8 mouse cellular contexts compared by ENCODE assay signal in the genomic region with DNA sequence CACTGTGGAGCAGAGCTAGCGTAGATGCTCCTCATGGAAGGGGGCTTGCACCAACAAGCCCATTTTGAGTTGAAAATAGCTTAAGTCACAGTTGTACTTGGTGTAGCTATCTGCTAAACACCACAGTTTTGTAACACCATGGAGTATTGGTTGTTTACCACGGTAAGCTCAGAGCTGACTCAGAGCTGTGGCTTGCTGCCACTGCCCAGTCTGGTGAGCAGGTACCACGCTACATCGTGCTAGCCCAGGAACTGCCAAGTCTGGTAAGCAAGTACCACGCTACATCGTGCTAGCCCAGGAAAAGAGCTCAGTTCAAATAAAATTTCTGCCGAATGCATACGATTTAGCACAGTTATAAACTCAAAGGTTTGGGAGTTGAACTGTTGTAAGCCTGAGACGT.
"Had no signal": no experiment of that assay in that cellular context is flagged by ENCODE, and none has a peak within 500 bp of the region (broad histone marks: within the 10 kb centered on the region; RNA-seq: fewer than 3 reads in every experiment).

No protein-coding gene starts in this region.

- DNase-seq: kidney, adult 2 months; kidney, postnatal 14 days; layer of hippocampus, postnatal 36 days; lung, embryonic 14.5 days; lung, postnatal 10 days; right cerebral cortex, postnatal 14 days; thymus, adult 2 months; thymus, postnatal 25 days had no signal
